Mouse (Mus musculus) brain, embryonic 18.5 days (tissue): ENCODE data around the gene Cd28.

Experiments used
- DNase-seq: peaks from one replicate; pipeline ENCODE4 v3.0.0-alpha.2; 2012; ENCODE audit warnings: low read depth, low spot score

Gene Cd28

DNA sequence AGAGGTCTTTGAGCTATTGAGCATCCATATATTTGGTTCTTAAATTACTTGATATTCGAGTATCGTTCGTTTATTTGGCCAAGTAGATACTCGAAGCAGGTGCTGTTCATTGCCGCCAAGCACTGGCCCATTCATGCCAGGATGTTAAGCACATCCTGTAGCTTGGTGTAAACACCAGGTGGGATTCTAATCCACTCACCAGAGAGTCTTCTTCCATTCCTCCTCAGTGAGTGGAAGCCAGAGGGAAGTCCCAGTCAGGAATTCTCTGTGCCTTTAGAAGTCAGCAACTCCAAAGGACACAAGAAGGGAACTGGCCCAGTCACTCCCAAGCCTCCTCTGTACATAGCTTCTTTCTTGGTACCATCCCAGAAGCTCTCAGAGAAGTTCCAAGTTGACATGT lies at the start of gene Cd28:
TSS of gene Cd28 (plus strand) at position 234 of the 400 bp plus-strand sequence.
- DNase-seq, result no peak

- DNase-seq, result no peak
These were observed 48.6 kb upstream of the Cd28 start for GRCm38 (mm10) chr1:60667873-60668616.

DNA sequence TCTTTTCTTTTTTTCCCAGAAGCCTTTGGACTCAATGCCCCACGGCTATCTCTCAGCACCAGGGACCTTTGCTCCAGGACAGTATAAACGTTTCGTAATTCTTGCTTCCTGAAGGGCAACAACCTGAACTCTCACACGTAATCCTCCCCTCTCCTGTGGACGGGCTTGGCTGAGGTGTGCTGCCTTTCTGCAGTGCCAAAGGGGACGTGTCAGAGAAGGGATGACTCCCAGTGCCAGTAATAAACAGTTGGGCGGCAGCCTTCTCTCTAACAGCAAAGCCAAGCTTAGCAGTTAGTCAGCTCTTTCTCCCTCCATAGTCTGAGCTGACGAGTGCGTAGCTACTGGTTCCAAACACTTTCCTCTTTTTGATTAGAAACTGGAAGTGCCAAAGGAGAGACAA lies 47.6 kb upstream of the Cd28 start:
- DNase-seq, result no peak

DNA sequence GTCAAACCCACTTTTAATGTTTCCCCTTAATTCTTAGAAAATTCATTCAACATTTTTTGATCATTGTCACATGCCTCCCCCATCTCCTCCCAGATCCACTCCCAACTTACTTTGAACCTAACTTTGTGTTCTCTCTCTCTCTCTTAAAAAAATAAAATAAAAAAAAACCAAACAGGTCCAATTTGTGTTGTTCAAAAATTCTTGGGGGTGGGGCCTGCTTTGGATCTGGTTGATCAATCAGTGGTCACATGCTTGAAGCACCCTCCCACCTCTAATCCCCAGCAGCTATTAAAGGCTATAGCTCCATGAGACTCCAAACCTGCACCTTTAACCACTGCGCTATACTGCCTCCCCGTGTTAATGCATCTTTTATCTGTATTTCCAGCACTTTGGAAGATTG lies 46.9 kb upstream of the Cd28 start:
- DNase-seq, result no peak

DNA sequence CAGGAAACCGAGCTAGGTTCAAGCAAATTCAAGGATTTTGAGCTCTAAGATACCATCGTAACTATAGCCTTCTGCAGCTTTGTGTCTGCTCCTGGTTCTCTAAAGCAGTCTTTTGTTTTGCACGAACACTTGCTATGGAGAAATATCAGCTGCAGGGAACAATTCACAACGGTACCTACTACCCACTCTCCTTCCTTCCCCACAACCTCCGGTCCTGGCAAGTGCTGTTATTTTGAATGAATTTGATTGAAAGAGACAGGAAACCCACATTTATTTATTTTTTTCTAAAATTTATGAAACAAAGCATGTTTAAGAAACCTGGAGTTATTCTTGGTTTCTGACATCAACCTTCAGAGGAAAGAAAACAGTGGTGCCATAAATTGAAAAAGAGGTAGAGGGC lies 46.4 kb upstream of the Cd28 start:
- no peak for DNase-seq

DNA sequence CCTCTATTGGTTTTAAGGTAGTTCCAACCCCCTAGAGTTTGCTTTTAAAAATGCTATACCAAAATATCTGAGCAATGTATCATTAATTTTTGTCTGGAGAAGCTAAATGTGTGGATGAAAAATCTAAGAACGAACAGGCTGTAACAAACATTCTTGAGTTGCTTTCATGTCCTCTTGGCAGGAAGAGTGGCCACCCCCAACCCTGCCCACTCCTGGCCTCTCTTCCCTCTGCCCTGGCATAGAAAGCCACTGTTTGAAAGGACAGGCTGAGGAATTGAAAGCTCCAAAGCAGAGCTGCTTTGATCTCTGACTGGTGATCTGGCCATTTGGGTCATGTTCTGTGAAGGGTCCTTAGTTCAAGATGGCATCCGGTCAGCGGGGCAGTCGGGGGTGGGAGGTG lies 32.8 kb upstream of the Cd28 start:
- no peak for DNase-seq

DNA sequence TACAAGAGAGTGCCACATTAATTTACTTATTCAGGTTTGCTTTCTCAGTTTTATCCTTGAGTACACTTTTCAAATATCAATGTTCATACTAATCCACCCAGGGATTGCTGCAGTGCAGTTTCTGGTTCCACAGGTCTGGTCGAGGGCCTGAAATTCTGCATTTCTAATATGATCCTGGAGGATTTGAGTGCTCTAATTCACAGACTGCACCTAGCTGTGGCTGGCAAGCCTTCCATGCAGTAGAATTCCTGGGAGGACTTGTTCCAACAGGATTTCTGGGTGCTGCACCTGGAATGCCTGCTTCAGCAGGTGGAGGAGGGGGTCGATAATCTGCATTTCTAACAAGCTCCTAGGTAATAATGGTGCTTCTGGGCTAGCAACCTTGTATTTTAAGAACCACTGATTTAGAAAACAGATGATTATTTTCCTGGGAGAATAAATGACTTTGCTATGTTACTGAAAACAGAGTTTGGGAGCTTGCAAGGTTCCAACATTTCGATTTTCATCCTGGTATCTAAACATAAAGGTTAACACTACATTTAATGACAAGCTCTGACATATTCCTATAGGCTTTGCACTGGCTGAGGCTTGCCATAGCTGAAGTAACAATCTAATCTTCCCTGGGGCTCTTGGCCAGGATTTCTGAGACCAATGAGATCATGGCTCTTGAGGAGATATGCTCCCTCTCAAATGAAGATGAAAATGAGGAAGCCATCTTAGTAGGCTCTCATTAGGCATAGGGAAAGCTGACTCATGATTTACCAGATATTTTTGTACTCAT lies 20.3 kb upstream of the Cd28 start:
- no peak for DNase-seq

DNA sequence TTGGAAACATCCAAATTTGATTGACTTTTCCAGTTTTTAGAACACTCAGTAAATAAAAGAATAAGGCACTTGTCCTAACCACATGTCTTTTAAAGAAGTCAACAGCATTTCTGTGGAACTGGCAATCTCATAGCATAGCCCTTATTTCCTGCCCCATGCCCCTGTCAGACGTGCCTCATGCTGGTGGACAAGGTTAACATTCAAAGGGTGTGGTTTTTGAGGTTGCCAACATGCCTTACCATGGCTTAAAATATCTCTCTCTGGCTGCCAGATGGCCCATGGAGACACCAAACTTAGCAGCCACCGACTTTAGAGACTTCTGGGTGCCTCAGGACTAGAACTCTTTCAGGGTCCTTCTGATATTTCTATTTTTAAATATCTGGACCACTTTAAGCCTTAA lies 14.0 kb upstream of the Cd28 start:
- DNase-seq, result no peak

GRCm38 (mm10) chr1:60713238-60713637 lies 3.4 kb upstream of the Cd28 start:
- no peak for DNase-seq

DNA sequence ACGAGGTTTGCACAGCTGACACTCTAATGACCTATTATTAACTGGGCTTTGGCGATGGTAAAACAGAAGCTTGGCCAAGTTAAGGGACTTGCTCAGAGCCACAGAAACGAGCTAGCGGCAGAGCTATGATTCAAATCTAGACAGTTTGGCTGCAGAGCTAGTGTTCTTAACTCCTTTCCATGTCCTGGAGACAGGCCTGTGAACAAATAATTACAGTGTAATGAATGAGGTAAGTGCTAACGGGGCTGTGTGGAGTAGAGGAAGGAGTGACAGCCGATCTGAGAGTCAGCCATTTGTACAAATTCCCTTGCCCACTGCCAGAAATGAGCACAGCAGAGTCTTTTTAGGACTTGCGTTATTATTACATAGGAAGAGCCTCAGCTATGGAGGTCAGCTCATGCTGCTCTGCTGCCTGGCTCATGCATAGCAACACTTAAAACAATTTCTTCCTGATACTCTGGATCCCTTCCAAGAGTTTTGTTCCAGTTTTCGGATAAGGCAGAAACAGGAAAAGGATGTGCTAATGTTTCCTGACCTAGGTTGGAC lies 876 bp upstream of the Cd28 start:
- DNase-seq, result no peak

DNA sequence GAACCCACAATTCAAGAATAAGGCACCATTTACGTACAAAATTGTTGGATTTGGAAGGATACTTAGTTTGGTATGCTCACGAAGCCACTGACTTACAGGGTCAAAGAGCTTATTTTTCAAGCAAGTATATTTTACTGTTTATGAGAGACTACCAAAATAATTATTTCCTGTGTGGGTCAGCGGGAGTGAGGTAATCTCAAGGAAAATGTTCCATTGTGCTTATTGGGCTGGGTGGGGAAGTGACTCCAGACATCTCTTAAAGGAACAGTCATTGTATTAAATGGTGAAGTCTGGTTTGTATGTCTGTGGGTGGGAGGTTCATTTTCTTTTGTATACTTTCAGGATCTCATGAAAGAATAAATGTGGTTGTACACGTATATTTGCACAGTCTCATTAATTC lies 2.0 kb downstream of the Cd28 start:
- DNase-seq, result no peak

DNA sequence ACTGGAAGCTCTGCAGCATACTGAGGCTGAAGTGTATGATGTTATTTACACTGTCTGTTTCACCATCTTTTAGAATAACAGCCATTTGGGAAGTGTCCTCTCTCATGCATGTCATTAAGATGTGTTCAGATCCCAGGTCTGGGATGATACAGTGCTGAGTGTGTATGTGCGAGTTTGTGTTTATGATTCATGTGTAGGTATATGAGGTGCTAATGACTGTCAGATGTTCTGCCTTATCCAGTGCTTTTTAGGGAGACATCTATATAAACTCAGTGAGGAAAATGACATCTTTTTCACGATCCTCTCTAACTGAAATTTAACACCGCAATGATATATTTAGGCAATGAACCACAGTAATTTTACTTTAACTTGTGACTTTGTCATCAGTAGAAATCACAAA lies 7.0 kb downstream of the Cd28 start:
- DNase-seq, result no peak

- DNase-seq, result no peak
These were observed 15.3 kb downstream of the Cd28 start for GRCm38 (mm10) chr1:60731940-60732339.

DNA sequence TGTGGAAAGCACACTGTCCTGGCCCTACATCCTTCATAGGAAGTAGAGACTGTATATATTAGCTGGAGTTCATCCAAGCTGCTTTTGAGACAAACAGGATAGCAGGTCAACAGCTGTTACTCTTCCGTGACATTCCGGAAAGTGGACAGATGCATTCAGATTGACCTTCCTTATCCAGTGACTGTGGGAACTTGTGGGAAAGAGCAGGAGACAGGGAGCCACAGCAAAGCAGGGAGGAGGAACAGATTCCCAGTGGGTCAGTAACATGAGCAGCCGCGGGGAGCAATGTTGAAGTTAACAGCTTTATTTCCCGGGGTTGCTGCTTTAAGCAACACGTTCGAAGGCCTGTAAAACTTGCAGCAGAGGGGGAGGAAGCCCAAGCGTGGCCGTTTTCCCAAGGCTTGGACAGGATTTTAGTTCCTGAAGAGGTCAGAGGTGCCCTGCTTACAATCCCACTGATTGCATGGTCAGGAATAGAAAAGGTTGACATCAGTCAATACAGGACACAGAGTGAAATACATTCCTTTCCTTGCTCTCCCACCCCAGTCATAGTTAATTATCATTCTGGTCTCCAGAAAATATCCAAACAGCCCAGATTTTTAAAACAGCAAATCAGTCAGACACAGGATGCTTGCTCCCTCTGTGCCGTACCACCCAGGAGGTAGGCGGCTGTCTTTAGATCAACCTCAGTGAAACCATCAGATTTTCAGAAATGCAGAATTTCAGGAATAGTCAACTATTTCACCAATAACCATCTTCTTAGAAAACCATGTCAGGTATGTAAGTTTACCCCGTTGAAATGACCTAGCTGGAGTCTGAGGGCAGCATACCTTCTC lies 18.7 kb downstream of the Cd28 start:
- DNase-seq, result no peak

DNA sequence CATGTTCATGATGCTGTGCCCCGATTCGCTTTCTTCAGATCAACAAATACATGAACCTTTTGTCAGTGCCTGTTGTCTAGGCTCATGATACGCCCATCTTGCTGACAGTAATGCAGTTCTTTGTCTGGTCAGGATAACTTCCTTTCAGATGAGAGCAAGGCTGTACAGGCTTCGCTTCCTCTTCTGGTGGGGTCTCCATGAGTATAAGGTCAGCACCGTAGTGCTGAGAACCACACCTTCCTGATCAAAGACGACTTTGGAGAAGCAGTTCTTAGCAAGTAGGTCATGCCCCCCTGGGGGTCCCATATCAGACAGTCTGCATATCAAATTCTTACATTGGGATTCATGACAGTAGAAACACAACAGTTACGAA lies 19.3 kb downstream of the Cd28 start:
- no peak for DNase-seq

GRCm38 (mm10) chr1:60744266-60744665 lies 27.7 kb downstream of the Cd28 start:
- DNase-seq, result no peak

DNA sequence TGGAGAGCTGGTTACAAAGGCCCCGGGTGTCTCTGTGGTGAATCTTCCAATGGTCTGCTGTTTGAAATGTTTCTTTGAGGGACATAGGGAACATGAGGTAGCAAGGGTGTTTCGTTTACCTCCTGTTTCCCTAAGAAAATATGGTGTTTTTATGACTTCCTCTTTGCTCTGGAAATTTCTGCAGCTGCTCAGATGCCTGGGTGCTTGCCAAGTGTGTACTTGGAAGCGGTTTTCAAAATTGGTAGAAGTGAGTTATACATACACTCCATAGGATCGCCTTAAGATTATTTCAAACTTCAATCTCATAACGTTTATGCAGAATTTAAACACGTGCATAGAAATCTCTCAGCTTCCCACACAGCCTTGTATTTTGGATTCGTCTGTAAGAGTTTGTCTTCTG lies 29.1 kb downstream of the Cd28 start:
- DNase-seq, result no peak

GRCm38 (mm10) chr1:60746153-60746552 lies 29.6 kb downstream of the Cd28 start:
- no peak for DNase-seq

- DNase-seq, result no peak
These were observed 30.3 kb downstream of the Cd28 start for GRCm38 (mm10) chr1:60746856-60747255.

- no peak for DNase-seq
These were observed 31.7 kb downstream of the Cd28 start for GRCm38 (mm10) chr1:60748286-60748685.

DNA sequence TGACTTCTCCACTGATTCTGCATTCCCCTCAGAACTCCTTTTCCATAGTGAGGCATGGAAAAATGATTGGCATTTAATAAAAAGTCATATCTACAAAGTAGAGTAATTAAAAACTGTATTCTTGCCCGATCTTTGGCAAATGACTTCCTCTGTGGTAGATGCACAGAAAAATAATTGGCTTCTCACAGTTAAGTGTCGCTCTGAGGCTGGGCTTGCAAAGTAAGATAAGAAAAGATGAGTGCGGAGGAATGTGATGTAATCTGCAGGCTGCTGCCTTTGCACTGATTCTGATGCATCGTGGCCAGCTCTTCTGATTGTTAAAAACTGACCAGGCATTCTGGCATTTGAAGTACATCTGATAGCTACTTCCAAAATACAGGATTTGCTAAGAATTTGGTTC lies 32.3 kb downstream of the Cd28 start:
- DNase-seq, result no peak

DNA sequence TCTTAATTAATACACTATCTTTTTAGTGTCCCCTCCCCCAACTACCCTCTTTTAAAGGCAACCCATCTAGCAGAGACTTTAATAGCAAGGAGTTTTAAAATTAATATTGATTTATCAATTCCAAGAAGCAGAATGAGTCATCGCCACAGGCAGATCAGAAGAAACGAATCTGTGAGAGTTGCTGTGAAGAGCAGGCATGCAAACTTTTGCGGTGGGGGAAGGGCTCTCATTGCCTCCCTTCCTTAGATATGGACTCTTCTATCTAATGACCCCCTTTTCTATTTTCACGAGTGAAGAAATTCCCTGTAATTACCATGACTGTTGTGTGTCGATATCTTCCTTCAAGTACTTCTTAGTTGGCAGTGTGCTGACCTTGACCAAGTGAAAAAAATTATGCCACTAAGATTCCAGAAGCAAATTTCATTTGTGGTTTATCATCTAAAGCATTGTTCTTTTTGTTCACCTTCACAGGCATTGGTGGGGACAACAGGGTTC lies 32.8 kb downstream of the Cd28 start:
- DNase-seq, result no peak
